Mouse (Mus musculus): ENCODE data around the gene Ppp1r3a. TPM values are rescaled to one million over a fixed set of nuclear protein-coding genes. Genes with fewer than 3 reads are reported as not detected.
"Not testable (repeated sequence)": the region's sequence is repeated elsewhere in the genome, so short reads cannot be mapped to it uniquely, and the experiment has no call there.

Ppp1r3a gene
- polyA plus RNA-seq, 1 experiment from 2014 or later, result 0.02 TPM

GRCm38 (mm10) chr6:14715129-14715989, 39.7 kb downstream of the Ppp1r3a start:
- Histone ChIP-seq H3K36me3 (replicated peaks) (no peaks in the 10 kb centered on the region), H3K27ac (replicated peaks) (no peak overlapping the region), H3K4me1 (no peaks in the 10 kb centered on the region), H3K4me3 (no peak overlapping the region), H3K9me3 (no peaks in the 10 kb centered on the region), H3K27me3 (replicated peaks; ENCODE audit: low read depth, poor library complexity, severe bottlenecking) (no peaks in the 10 kb centered on the region)
- 89% methylated on average over 4 of the region's 4 CpGs for WGBS
- DNase-seq (ENCODE audit: low spot score), result no peak

GRCm38 (mm10) chr6:14712146-14712545, 42.9 kb downstream of the Ppp1r3a start:
- no peak for DNase-seq (ENCODE audit: low spot score)
- 38% methylated on average over 2 of the region's 2 CpGs for WGBS
- Histone ChIP-seq H3K4me1 (no peaks in the 10 kb centered on the region), H3K27me3 (replicated peaks; ENCODE audit: low read depth, poor library complexity, severe bottlenecking) (no peaks in the 10 kb centered on the region), H3K36me3 (replicated peaks) (no peaks in the 10 kb centered on the region), H3K27ac (replicated peaks) (no peak overlapping the region), H3K9me3 (no peaks in the 10 kb centered on the region), H3K4me3 (no peak overlapping the region)

GRCm38 (mm10) chr6:14700030-14700429, 55.0 kb downstream of the Ppp1r3a start:
- Histone ChIP-seq H3K4me1 (no peaks in the 10 kb centered on the region), H3K36me3 (replicated peaks) (no peaks in the 10 kb centered on the region), H3K9me3 (no peaks in the 10 kb centered on the region), H3K27me3 (replicated peaks; ENCODE audit: low read depth, poor library complexity, severe bottlenecking) (no peaks in the 10 kb centered on the region), H3K27ac (replicated peaks) (no peak overlapping the region), H3K4me3 (no peak overlapping the region)
- no peak for DNase-seq (ENCODE audit: low spot score)

- 91% methylated on average over 20 of the region's 20 CpGs for WGBS
- H3K9me3 ChIP-seq; DNase-seq (ENCODE audit: low spot score); H3K27ac ChIP-seq (replicated peaks); H3K36me3 ChIP-seq (replicated peaks); H3K27me3 ChIP-seq (replicated peaks; ENCODE audit: low read depth, poor library complexity, severe bottlenecking); H3K4me1 ChIP-seq; H3K4me3 ChIP-seq: not testable (repeated sequence)
Observed at GRCm38 (mm10) chr6:14679231-14679887, 75.7 kb downstream of the Ppp1r3a start.

GRCm38 (mm10) chr6:14668966-14669365, 86.1 kb downstream of the Ppp1r3a start:
- not testable (repeated sequence) for H3K27ac ChIP-seq (replicated peaks); H3K4me3 ChIP-seq; H3K9me3 ChIP-seq; H3K4me1 ChIP-seq; DNase-seq (ENCODE audit: low spot score); H3K36me3 ChIP-seq (replicated peaks); H3K27me3 ChIP-seq (replicated peaks; ENCODE audit: low read depth, poor library complexity, severe bottlenecking)
- WGBS, result 87% methylated on average over 2 of the region's 2 CpGs

- not testable (repeated sequence) for H3K27me3 ChIP-seq (replicated peaks; ENCODE audit: low read depth, poor library complexity, severe bottlenecking); DNase-seq (ENCODE audit: low spot score); H3K9me3 ChIP-seq; H3K4me3 ChIP-seq; H3K4me1 ChIP-seq; H3K27ac ChIP-seq (replicated peaks); H3K36me3 ChIP-seq (replicated peaks)
- 90% methylated on average over 2 of the region's 2 CpGs for WGBS
Observed at GRCm38 (mm10) chr6:14667651-14668050, 87.4 kb downstream of the Ppp1r3a start.

Other genes starting within 250 kb of the Ppp1r3a start
- 37.1 and 48.3 TPM in 2 replicates for gene Foxp2, start 146.1 kb upstream of the Ppp1r3a start, polyA plus RNA-seq (2016; fragmentation: Nextera tagmentation; extraction: Ambion mirVana)